Mouse (Mus musculus): Measurements from ENCODE around the gene Micall1.

GRCm38 (mm10) chr15:79140866-79141565 is 32.3 kb downstream of the Micall1 start, which contains the start of the genes Polr2f and 1700088E04Rik:
- TF ChIP-seq CTCF (IDR thresholded peaks at IDR 0.05; ENCODE audit: control insufficient read depth, insufficient read depth, insufficient replicate concordance, low read depth, low read length), result no peak
- peak; percentile 93 for TF ChIP-seq POLR2A (IDR thresholded peaks at IDR 0.05; ENCODE audit: control insufficient read depth, low read depth, low read length)

Measured in testis, adult 2 months (tissue).